Mouse (Mus musculus) liver, embryonic 14.5 days (tissue): ENCODE measurements around the gene Gabrg3. TPM values are rescaled to one million over a fixed set of nuclear protein-coding genes. Genes with fewer than 3 reads are reported as not detected.

ENCODE experiments used
- ATAC-seq: fragments of 200-750 bp; cut with Nextera tagmentation; 2 replicates; pipeline ENCODE4 v1.8.0; 2017; ENCODE audit warnings: moderate number of reproducible peaks, mild to moderate bottlenecking, moderate library complexity; ENCODE audit not compliant: insufficient read depth
- DNase-seq, 3 experiments: peaks; one replicate each; pipeline ENCODE4 v3.0.0-alpha.2; 2012 to 2013; ENCODE audit warnings: low read depth in 3 of 3, low spot score in 3 of 3
- H3K27ac ChIP-seq: fragments of 300-500 bp; sonication (generic); 2 replicates; pipeline ENCODE4 v1.5.1; 2014; ENCODE audit warnings: moderate library complexity, mild to moderate bottlenecking, control low read depth, inconsistent platforms
- H3K27me3 ChIP-seq: fragments of 300-500 bp; sonication (generic); 2 replicates; pipeline ENCODE4 v1.6.1; 2014; ENCODE audit warnings: mild to moderate bottlenecking, low read length, moderate library complexity; ENCODE audit not compliant: control insufficient read depth, insufficient read depth
- H3K36me3 ChIP-seq: fragments of 300-500 bp; sonication (generic); replicated peaks from 2 replicates; pipeline ENCODE4 v1.6.1; 2014; ENCODE audit warnings: low read depth; ENCODE audit not compliant: control insufficient read depth, insufficient read depth
- H3K4me1 ChIP-seq, 2 experiments: fragments of 200-500 bp in 1 of 2; fragments of 300-500 bp in 1 of 2; sonication (generic) in 1 of 2; replicated peaks; 2 replicates each; pipeline ENCODE4 v1.6.1; 2012 to 2014; ENCODE audit warnings: antibody characterized with exemption in 1 of 2, inconsistent platforms in 1 of 2, low read length in 1 of 2; ENCODE audit not compliant: control insufficient read depth in 2 of 2, insufficient read depth in 2 of 2
- H3K4me2 ChIP-seq: fragments of 300-500 bp; sonication (generic); 2 replicates; pipeline ENCODE4 v1.6.1; 2014; ENCODE audit warnings: low read depth, mild to moderate bottlenecking, control low read depth, moderate library complexity
- H3K4me3 ChIP-seq, 2 experiments: fragments of 200-500 bp in 1 of 2; fragments of 300-500 bp in 1 of 2; sonication (generic) in 1 of 2; 2 replicates each; pipeline ENCODE4 v1.5.1; 2012 to 2014; ENCODE audit warnings: low read depth in 2 of 2, low read length in 2 of 2, mild to moderate bottlenecking in 2 of 2, control low read depth in 1 of 2, inconsistent platforms in 1 of 2, moderate library complexity in 1 of 2; ENCODE audit not compliant: insufficient read depth in 1 of 2
- H3K9ac ChIP-seq: fragments of 300-500 bp; sonication (generic); replicated peaks from 2 replicates; pipeline ENCODE4 v1.6.1; 2014; ENCODE audit warnings: mild to moderate bottlenecking, control low read depth, moderate library complexity
- H3K9me3 ChIP-seq: fragments of 300-500 bp; sonication (generic); 2 replicates; pipeline ENCODE4 v1.6.1; 2016; ENCODE audit warnings: low read length, mixed read lengths; ENCODE audit not compliant: control insufficient read depth
- CTCF ChIP-seq: IDR thresholded peaks from 2 replicates; pipeline ENCODE4 v1.5.1; 2016; ENCODE audit warnings: antibody characterized with exemption, low read depth, control low read depth
- EP300 ChIP-seq: IDR thresholded peaks from 2 replicates; pipeline ENCODE4 v1.6.1; 2016; ENCODE audit warnings: antibody characterized with exemption, low read depth
- WGBS: fragments of 180-500 bp; shearing (Covaris S2); extraction: QIAGEN DNeasy Blood & Tissue Kit; methylation state at CpG from one replicate; pipeline ENCODE4 v1.1.7; 2014; ENCODE audit not compliant: insufficient replicate concordance; 5-methylcytosine and 5-hydroxymethylcytosine counted together
- polyA plus RNA-seq, 2 experiments: library from polyadenylated mRNA; depleted of rRNA in 1 of 2; stranded (reverse) in 1 of 2; unstranded in 1 of 2; fragments of >200 nt; fragmentation: Nextera tagmentation in 1 of 2; extraction: Ambion mirVana in 1 of 2; gene quantifications; 2 replicates each; pipeline versions ENCODE4 v1.2.1 to v1.2.3; 2012 to 2014

Gabrg3 gene
- polyA plus RNA-seq, 2 experiments = 0.03 TPM; not detected in 1

- Histone ChIP-seq H3K9me3 (no peaks in the 10 kb centered on the region), H3K4me1 (no peaks in the 10 kb centered on the region), H3K27ac (no peak overlapping the region), H3K4me2 (no peak overlapping the region), H3K27me3 (no peaks in the 10 kb centered on the region), H3K9ac (no peak overlapping the region), H3K36me3 (no peaks in the 10 kb centered on the region), H3K4me3 (no peak overlapping the region)
- DNase-seq (no peak), ATAC-seq (no peak)
- 40% methylated on average over 1 of the region's 2 CpGs for WGBS
- TF ChIP-seq CTCF (no peak), EP300 (no peak)
Observed at GRCm38 (mm10) chr7:56946398-56946797, 440.6 kb downstream of the Gabrg3 start.

DNA sequence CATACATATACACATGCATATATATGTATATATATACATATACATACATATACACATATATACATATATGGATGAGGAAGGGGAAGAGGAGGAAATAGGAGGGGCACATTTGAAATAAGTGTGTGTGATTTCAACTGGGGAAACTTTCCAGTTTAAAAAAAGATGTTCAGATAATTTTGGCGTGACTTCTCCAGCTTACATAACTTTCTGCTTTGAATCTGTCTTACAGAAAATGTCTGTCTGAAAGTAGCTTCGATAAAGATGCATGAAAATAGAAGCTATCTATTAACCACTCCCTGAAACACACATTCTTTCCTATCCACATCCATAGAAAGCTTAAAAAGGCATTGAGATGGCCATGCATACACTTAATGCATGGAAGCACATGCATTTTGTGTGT lies 445.4 kb downstream of the Gabrg3 start:
- Histone ChIP-seq H3K4me3 (no peak overlapping the region), H3K27ac (no peak overlapping the region), H3K4me2 (no peak overlapping the region), H3K27me3 (no peaks in the 10 kb centered on the region), H3K4me1 (no peaks in the 10 kb centered on the region), H3K36me3 (no peaks in the 10 kb centered on the region), H3K9me3 (no peaks in the 10 kb centered on the region), H3K9ac (no peak overlapping the region)
- 43% methylated on average over 2 of the region's 2 CpGs for WGBS
- TF ChIP-seq CTCF (no peak), EP300 (no peak)
- no peak for DNase-seq
- no peak for ATAC-seq

- H3K4me2 ChIP-seq = no peak overlapping the region
- H3K4me1 ChIP-seq = no peaks in the 10 kb centered on the region
- no peaks in the 10 kb centered on the region for H3K27me3 ChIP-seq
- WGBS = 63% methylated on average over 5 of the region's 5 CpGs
- no peak overlapping the region for H3K27ac ChIP-seq
- H3K4me3 ChIP-seq = no peak overlapping the region
- no peak for ATAC-seq
- no peak for TF ChIP-seq EP300
- TF ChIP-seq CTCF = peak; percentile 43; the same call in 1 of the 2 replicates
- no peak overlapping the region for H3K9ac ChIP-seq
- no peaks in the 10 kb centered on the region for H3K9me3 ChIP-seq
- no peak for DNase-seq
- no peaks in the 10 kb centered on the region for H3K36me3 ChIP-seq
Observed at GRCm38 (mm10) chr7:56938020-56938419, 449.0 kb downstream of the Gabrg3 start.

GRCm38 (mm10) chr7:56919499-56919898 lies 467.5 kb downstream of the Gabrg3 start:
- Histone ChIP-seq H3K4me2 (no peak overlapping the region), H3K4me1 (no peaks in the 10 kb centered on the region), H3K36me3 (no peaks in the 10 kb centered on the region), H3K9ac (no peak overlapping the region), H3K9me3 (no peaks in the 10 kb centered on the region), H3K27me3 (no peaks in the 10 kb centered on the region), H3K4me3 (no peak overlapping the region), H3K27ac (no peak overlapping the region)
- DNase-seq (no peak), ATAC-seq (no peak)
- TF ChIP-seq CTCF (no peak), EP300 (no peak)
- 60% methylated on average over 1 of the region's 1 CpGs for WGBS

DNA sequence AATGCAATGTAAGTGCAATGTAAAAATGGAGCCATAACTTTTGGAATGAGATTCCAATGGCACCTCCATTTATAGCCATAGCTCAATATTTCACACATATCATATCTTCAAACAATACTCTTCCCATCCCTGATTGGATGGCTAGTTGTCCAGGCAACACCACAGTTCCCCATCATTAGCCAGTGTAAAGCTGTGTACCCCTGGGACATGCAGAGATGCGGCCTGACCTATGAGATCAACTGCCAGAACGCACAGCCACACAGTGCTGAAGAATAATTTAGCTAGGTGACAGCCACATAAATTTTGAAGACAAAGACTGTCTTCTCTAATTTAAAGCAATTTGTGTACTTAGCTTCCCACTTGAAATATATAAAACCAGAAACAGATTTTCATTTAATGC lies 472.1 kb downstream of the Gabrg3 start:
- no peaks in the 10 kb centered on the region for H3K36me3 ChIP-seq
- H3K9me3 ChIP-seq = no peaks in the 10 kb centered on the region
- H3K4me1 ChIP-seq = no peaks in the 10 kb centered on the region
- no peak for ATAC-seq
- H3K4me2 ChIP-seq = no peak overlapping the region
- no peak overlapping the region for H3K4me3 ChIP-seq
- H3K27me3 ChIP-seq = no peaks in the 10 kb centered on the region
- 59% methylated on average over 2 of the region's 2 CpGs for WGBS
- TF ChIP-seq CTCF = no peak
- no peak for TF ChIP-seq EP300
- DNase-seq = no peak
- no peak overlapping the region for H3K9ac ChIP-seq
- H3K27ac ChIP-seq = no peak overlapping the region

DNA sequence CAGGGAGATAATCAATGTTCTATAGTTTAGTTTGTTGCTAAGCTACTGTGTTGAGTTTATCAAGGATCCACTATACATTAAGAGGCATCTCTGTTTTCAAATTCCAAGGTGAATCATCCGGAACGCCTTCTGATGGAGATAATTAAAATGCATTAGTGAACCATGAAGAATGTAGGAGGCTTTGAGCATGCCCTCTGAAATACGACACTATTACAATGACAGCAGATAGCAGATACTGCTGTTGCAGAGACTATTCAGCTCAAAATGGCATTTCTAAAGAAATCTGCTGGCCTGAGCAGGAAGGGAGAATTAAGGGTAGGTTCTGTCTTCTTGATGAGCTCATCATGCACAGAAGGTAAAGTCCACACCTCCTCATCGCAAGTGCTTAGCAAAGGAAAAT lies 487.2 kb downstream of the Gabrg3 start:
- H3K4me1 ChIP-seq = no peaks in the 10 kb centered on the region
- no peak overlapping the region for H3K27ac ChIP-seq
- DNase-seq = no peak
- no peak for ATAC-seq
- no peaks in the 10 kb centered on the region for H3K27me3 ChIP-seq
- H3K9me3 ChIP-seq = no peaks in the 10 kb centered on the region
- H3K4me3 ChIP-seq = no peak overlapping the region
- H3K36me3 ChIP-seq = no peaks in the 10 kb centered on the region
- no peak overlapping the region for H3K9ac ChIP-seq
- TF ChIP-seq EP300 (no peak), CTCF (no peak)
- H3K4me2 ChIP-seq = no peak overlapping the region
- 55% methylated on average over 4 of the region's 4 CpGs for WGBS
